In the genomic region with DNA sequence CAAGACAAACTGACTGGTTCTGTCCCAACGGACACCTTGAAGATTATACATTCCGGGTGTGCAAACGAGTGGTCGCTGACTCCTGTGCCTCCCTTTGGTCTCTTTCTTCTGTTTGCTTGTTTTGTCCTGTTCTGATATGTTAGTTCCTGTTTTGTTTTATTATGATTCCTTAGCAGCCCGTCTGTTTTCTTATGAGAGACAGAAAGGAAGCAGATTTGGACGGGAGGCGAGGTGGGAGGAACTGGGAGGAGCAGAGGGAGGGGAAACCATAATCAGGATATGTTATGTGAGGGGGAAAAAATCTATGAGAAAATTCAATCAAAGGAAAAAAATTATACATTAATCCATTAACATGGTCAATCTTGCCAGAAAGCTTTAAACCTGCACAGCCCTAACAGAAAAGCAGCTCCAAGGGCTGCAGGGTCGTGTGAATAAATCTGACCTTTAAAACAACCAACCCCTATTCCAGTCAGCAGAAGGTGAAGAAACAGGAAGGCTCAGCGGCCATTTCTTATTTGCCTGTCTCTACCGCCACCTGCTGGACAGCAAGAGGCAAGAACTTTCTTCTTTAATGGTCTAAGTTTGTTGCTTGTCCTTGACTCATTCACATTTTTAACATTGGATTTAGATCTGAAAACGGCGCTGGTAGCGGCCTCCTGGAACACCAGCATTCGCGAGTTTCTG, we compare ENCODE assay signal across 8 mouse cellular contexts. TPM values are rescaled to one million over a fixed set of nuclear protein-coding genes. Genes with fewer than 3 reads are reported as not detected.
A peak's percentile ranks its signal among the peaks of the same experiment; 100 is the strongest.
DNase-seq lines count a peak whose midpoint lies in the region; ATAC-seq and TF ChIP-seq lines count a peak whose summit lies in the region.

No protein-coding gene starts in this region.

- no peak for TF ChIP-seq POLR2A in cerebellum, adult 2 months (IDR thresholded peaks at IDR 0.05; ENCODE audit: borderline replicate concordance, insufficient read depth, low read length)

- H3K4me1 ChIP-seq in cerebellum, adult 2 months (ENCODE audit: control insufficient read depth, insufficient read depth, low read length) = peaks cover 12% of the 10 kb centered on the region; the same call in 1 of the 2 replicates

- peak; percentile 22 for DNase-seq in Patski (ENCODE audit: low read depth, low spot score)
- peak; percentile 79 to 80 for DNase-seq in cerebellum, adult 2 months
- peak; percentile 45 for DNase-seq in layer of hippocampus, adult 9-11 months
- peak; percentile 89 for DNase-seq in lung, postnatal 25 days (ENCODE audit: low spot score)
- peak; percentile 82 for DNase-seq in retina, embryonic 14.5 days (ENCODE audit: low spot score)
- peak; percentile 74 for DNase-seq in thymus, postnatal 25 days

- peak; percentile 85 for TF ChIP-seq CTCF in Patski (IDR thresholded peaks at IDR 0.05)
- TF ChIP-seq CTCF in cerebellum, adult 2 months (IDR thresholded peaks at IDR 0.05; ENCODE audit: borderline replicate concordance, insufficient read depth, low read depth, low read length) = peak; percentile 78

- POLR2A ChIA-PET in Patski (lab: Charles Lee) = interaction anchor here (0.9 kb wide), 1 partner anchor 98 kb away, joined by 3 read pairs; no protein-coding TSS in a partner anchor

- CTCF ChIA-PET in Patski (lab: Charles Lee) = interaction anchor here (0.7 to 4.2 kb wide), 17 partner anchors 8 to 826 kb away, joined by 3 to 28 read pairs (median 4); partner anchors contain the start of gene Sap30

- 28% methylated on average over 15 of the region's 15 CpGs for WGBS in cerebellum, adult 2 months

- peak; percentile 88 for ATAC-seq in Patski
- ATAC-seq in frontal cortex, adult (ENCODE audit: low TSS enrichment) = peak; percentile 90
- ATAC-seq in hematopoietic stem cell, adult 5-6 weeks (replicated peaks in 1 of 2; ENCODE audit: insufficient read depth in 1 of 2, low FRiP score in 2 of 2, low TSS enrichment in 1 of 2, low read depth in 1 of 2, poor library complexity in 2 of 2, severe bottlenecking in 2 of 2) = peak; percentile 88

- in situ Hi-C loops in Patski (cut with MboI; ENCODE audit: low pct_unique_long_range_greater_than_20kb) = loop anchor here (5.0 to 10.0 kb wide), 4 partner anchors 99 to 856 kb away; no protein-coding TSS in a partner anchor

- H3K27ac ChIP-seq in cerebellum, adult 2 months (ENCODE audit: insufficient read depth, low read length) = no peak overlapping the region

- H3K4me3 ChIP-seq in cerebellum, adult 2 months (replicated peaks; ENCODE audit: insufficient read depth, low read depth, low read length) = no peak overlapping the region

- H3K27me3 ChIP-seq in Patski = no peaks in the 10 kb centered on the region
- H3K27me3 ChIP-seq in cerebellum, adult 2 months (ENCODE audit: control insufficient read depth, insufficient read depth, low read length) = no peaks in the 10 kb centered on the region

RNA-seq across cellular contexts. Expression of gene Hmgb2, which starts 19.1 kb away (rescaled TPM):
- polyA plus RNA-seq in Patski (2021) = 65.4 TPM
- polyA plus RNA-seq in cerebellum, adult 2 months (2012; rRNA removed) = 5.5 and 6.0 TPM in 2 replicates
- 367 and 434 TPM in 2 replicates for total RNA-seq in hematopoietic stem cell, adult 5-6 weeks (2017)

RNA-seq across cellular contexts. Expression of gene Sap30, which starts 43.1 kb away (rescaled TPM):
- polyA plus RNA-seq in Patski (2021) = 32.3 TPM
- polyA plus RNA-seq in cerebellum, adult 2 months (2012; rRNA removed) = 12.5 and 14.1 TPM in 2 replicates
- total RNA-seq in hematopoietic stem cell, adult 5-6 weeks (2017) = 40.9 and 55.7 TPM in 2 replicates

Comparison
In these comparisons a context has a peak if more than half of its experiments do, and no peak if none do; other contexts are left out.
1. DNase-seq: peak in every context shown above with its lines; median percentile 89 in lung, postnatal 25 days; 82 in retina, embryonic 14.5 days; 80 in cerebellum, adult 2 months; 74 in thymus, postnatal 25 days; 45 in layer of hippocampus, adult 9-11 months; 22 in Patski.